Mouse (Mus musculus) hindbrain, embryonic 11.5 days (tissue): Measurements from ENCODE around the gene Fam24a. TPM values are rescaled to one million over a fixed set of nuclear protein-coding genes. Genes with fewer than 3 reads are reported as not detected.

Experiments used
- ATAC-seq: fragments of 200-750 bp; cut with Nextera tagmentation; 2 replicates; pipeline ENCODE4 v1.8.0; 2017; ENCODE audit warnings: mild to moderate bottlenecking, moderate TSS enrichment, moderate library complexity; ENCODE audit not compliant: low FRiP score
- DNase-seq: peaks from one replicate; pipeline ENCODE4 v3.0.0-alpha.2; 2015; ENCODE audit warnings: low spot score
- H3K27ac ChIP-seq: fragments of 300-500 bp; sonication (generic); 2 replicates; pipeline ENCODE4 v1.5.1; 2014; ENCODE audit warnings: mild to moderate bottlenecking, low read depth, low read length
- H3K27me3 ChIP-seq: fragments of 300-500 bp; sonication (generic); 2 replicates; pipeline ENCODE4 v1.6.1; 2014; ENCODE audit warnings: mild to moderate bottlenecking, low read length, moderate library complexity, mixed read lengths; ENCODE audit not compliant: control insufficient read depth, insufficient read depth
- H3K36me3 ChIP-seq: fragments of 300-500 bp; sonication (generic); 2 replicates; pipeline ENCODE4 v1.6.1; 2014; ENCODE audit warnings: mild to moderate bottlenecking, low read length, moderate library complexity, mixed read lengths; ENCODE audit not compliant: control insufficient read depth, insufficient read depth
- H3K4me1 ChIP-seq: fragments of 300-500 bp; sonication (generic); replicated peaks from 2 replicates; pipeline ENCODE4 v1.6.1; 2014; ENCODE audit warnings: low read length, mixed read lengths; ENCODE audit not compliant: control insufficient read depth, insufficient read depth
- H3K4me2 ChIP-seq: fragments of 300-500 bp; sonication (generic); replicated peaks from 2 replicates; pipeline ENCODE4 v1.6.1; 2014; ENCODE audit warnings: mild to moderate bottlenecking, low read depth, low read length
- H3K4me3 ChIP-seq: fragments of 300-500 bp; sonication (generic); 2 replicates; pipeline ENCODE4 v1.5.1; 2014; ENCODE audit warnings: low read depth, low read length
- H3K9ac ChIP-seq: fragments of 300-500 bp; sonication (generic); 2 replicates; pipeline ENCODE4 v1.6.1; 2014; ENCODE audit warnings: low read depth, low read length
- H3K9me3 ChIP-seq: fragments of 300-500 bp; sonication (generic); 2 replicates; pipeline ENCODE4 v1.6.1; 2016; ENCODE audit warnings: low read length; ENCODE audit not compliant: control insufficient read depth
- WGBS: fragments of 180-500 bp; shearing (Covaris S2); extraction: QIAGEN DNeasy Blood & Tissue Kit; methylation state at CpG from one replicate; pipeline ENCODE4 v1.1.7; 2014; 5-methylcytosine and 5-hydroxymethylcytosine counted together
- polyA plus RNA-seq: library from polyadenylated mRNA; unstranded; fragments of >200 nt; fragmentation: Nextera tagmentation; extraction: Ambion mirVana; gene quantifications from 2 replicates; pipeline ENCODE4 v1.2.1, GENCODE M21; 2014

Gene Fam24a
- polyA plus RNA-seq, 1 experiment from 2014 or later = not detected

DNA sequence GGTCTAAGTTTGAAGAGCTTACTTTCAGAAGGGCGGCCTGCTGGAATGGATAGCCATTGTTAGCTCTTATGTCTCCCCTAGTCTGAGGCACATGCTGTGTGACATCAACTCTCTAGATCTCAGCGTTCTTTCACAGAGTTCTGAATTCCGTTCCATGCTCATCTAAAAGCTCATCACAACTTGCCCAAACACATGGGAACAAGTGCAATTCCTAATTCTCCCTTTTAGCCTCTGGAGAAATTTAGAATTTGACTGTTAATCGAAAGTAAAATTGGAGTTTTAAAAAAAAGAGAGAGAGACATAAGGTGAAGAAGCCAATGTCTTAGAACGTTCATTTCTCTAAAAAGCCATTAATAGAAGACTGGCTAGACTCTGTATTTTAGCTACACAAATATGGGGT lies 4.2 kb upstream of the Fam24a start, which contains the start of gene Fam24b:
Fam24b (minus strand) TSS at position 101 of the 400 bp plus-strand sequence.
- Histone ChIP-seq H3K4me2 (no peak within 1 kb of the TSS), H3K4me3 (no peak within 1 kb of the TSS), H3K27me3 (no peaks in the 10 kb centered on the region), H3K36me3 (no peaks in the 10 kb centered on the region), H3K4me1 (no peaks in the 10 kb centered on the region), H3K9me3 (no peaks in the 10 kb centered on the region), H3K9ac (no peak within 1 kb of the TSS), H3K27ac (no peak within 1 kb of the TSS)
- WGBS = 93% methylated on average over 5 of the region's 5 CpGs
- ATAC-seq = no peak
- DNase-seq = no peak

- no peak overlapping the region for H3K9ac ChIP-seq
- no peaks in the 10 kb centered on the region for H3K36me3 ChIP-seq
- no peak overlapping the region for H3K27ac ChIP-seq
- no peaks in the 10 kb centered on the region for H3K27me3 ChIP-seq
- no peak for ATAC-seq
- no peaks in the 10 kb centered on the region for H3K9me3 ChIP-seq
- 84% methylated on average over 2 of the region's 2 CpGs for WGBS
- no peak overlapping the region for H3K4me2 ChIP-seq
- H3K4me1 ChIP-seq = no peaks in the 10 kb centered on the region
- H3K4me3 ChIP-seq = no peak overlapping the region
- no peak for DNase-seq
Observed at GRCm38 (mm10) chr7:131331688-131332087, 2.0 kb upstream of the Fam24a start.

- Histone ChIP-seq H3K9me3 (no peaks in the 10 kb centered on the region), H3K27ac (no peak overlapping the region), H3K4me2 (no peak overlapping the region), H3K36me3 (no peaks in the 10 kb centered on the region), H3K4me1 (no peaks in the 10 kb centered on the region), H3K27me3 (no peaks in the 10 kb centered on the region), H3K9ac (no peak overlapping the region), H3K4me3 (no peak overlapping the region)
- peak; percentile 53; the same call in 1 of the 2 replicates for ATAC-seq
- peak; percentile 11 for DNase-seq
- 52% methylated on average over 8 of the region's 8 CpGs for WGBS
Observed at GRCm38 (mm10) chr7:131337502-131338068, 3.9 kb downstream of the Fam24a start.

GRCm38 (mm10) chr7:131345856-131346541 lies 12.3 kb downstream of the Fam24a start:
- no peak overlapping the region for H3K4me3 ChIP-seq
- H3K27ac ChIP-seq = no peak overlapping the region
- H3K4me2 ChIP-seq = no peak overlapping the region
- peaks cover 4% of the 10 kb centered on the region; the same call in 1 of the 2 replicates for H3K36me3 ChIP-seq
- ATAC-seq (no peak), DNase-seq (no peak)
- H3K9me3 ChIP-seq = no peaks in the 10 kb centered on the region
- no peaks in the 10 kb centered on the region for H3K27me3 ChIP-seq
- 78% methylated on average over 7 of the region's 7 CpGs for WGBS
- H3K9ac ChIP-seq = no peak overlapping the region
- H3K4me1 ChIP-seq = no peaks in the 10 kb centered on the region

DNA sequence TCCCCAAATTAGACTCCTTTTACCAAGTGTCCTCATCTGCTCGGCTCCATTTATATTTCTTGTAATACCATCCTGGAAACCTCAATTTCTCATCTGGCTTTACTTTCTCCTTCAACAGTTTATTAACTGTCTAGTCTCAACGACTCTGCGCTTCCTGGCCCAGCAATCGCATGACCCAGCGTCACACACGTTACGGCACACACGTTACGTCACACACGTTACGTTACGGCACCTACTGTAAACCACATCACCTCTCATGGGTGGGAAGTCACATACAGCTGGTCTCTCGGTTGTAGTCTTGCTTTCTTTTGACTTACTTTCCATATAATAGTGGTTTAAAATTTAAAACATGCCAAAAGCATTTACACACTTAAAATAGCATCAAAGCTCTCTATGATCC lies 22.4 kb downstream of the Fam24a start:
- DNase-seq (no peak), ATAC-seq (no peak)
- Histone ChIP-seq H3K36me3 (peaks cover 10% of the 10 kb centered on the region; the same call in 1 of the 2 replicates), H3K4me1 (no peaks in the 10 kb centered on the region), H3K27ac (no peak overlapping the region), H3K4me3 (no peak overlapping the region), H3K9me3 (no peaks in the 10 kb centered on the region), H3K4me2 (no peak overlapping the region), H3K9ac (no peak overlapping the region), H3K27me3 (no peaks in the 10 kb centered on the region)
- 92% methylated on average over 13 of the region's 13 CpGs for WGBS

DNA sequence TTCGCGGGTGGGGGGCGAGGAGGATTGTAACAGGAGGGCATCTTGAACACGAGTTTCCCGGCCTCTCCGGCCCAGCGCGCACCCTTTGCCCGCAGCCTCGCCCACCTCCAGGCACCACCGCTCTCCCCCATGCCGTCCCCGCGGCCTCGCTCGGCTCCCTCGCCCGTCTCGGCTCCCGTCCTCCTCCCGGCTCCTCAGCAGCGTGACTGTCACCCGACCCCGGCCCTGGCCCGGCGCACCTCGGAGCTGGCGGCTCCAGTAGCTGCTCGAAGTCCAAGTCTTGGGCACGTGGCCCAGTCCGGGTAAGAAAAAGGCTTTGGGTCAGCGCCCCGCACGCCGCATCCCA lies 28.6 kb downstream of the Fam24a start:
- H3K27ac ChIP-seq = peak overlapping the region; percentile 70
- H3K4me2 ChIP-seq = peak overlapping the region; percentile 82
- H3K27me3 ChIP-seq = no peaks in the 10 kb centered on the region
- WGBS = under 1% methylated on average over 35 of the region's 35 CpGs
- peak overlapping the region; percentile 89 for H3K4me3 ChIP-seq
- H3K9ac ChIP-seq = peak overlapping the region; percentile 92
- H3K4me1 ChIP-seq = no peaks in the 10 kb centered on the region
- DNase-seq (no peak), ATAC-seq (peak; percentile 81)
- H3K9me3 ChIP-seq = no peaks in the 10 kb centered on the region
- H3K36me3 ChIP-seq = peaks cover 2% of the 10 kb centered on the region; the same call in 1 of the 2 replicates

GRCm38 (mm10) chr7:131362615-131363300 lies 29.1 kb downstream of the Fam24a start, which contains the start of gene 2310057M21Rik:
Gene 2310057M21Rik (minus strand): TSS chr7:131362759.
- DNase-seq (peak; percentile 98), ATAC-seq (peak; percentile 98)
- no peaks in the 10 kb centered on the region for H3K27me3 ChIP-seq

GRCm38 (mm10) chr7:131364131-131364530 lies 30.5 kb downstream of the Fam24a start:
- Histone ChIP-seq H3K27ac (no peak overlapping the region), H3K4me3 (no peak overlapping the region), H3K4me1 (no peaks in the 10 kb centered on the region), H3K9me3 (no peaks in the 10 kb centered on the region), H3K4me2 (no peak overlapping the region), H3K9ac (no peak overlapping the region), H3K27me3 (no peaks in the 10 kb centered on the region), H3K36me3 (no peaks in the 10 kb centered on the region)
- no peak for ATAC-seq
- DNase-seq = no peak
- WGBS = 92% methylated on average over 8 of the region's 8 CpGs

More at GRCm38 (mm10) chr7:131362615-131363300, 29.1 kb downstream of the Fam24a start, which contains the start of gene 2310057M21Rik:
- Histone ChIP-seq H3K36me3 (no peaks in the 10 kb centered on the region), H3K27ac (peak within 1 kb of the TSS; percentile 70), H3K9ac (peak within 1 kb of the TSS; percentile 92), H3K4me2 (peak within 1 kb of the TSS; percentile 82), H3K9me3 (no peaks in the 10 kb centered on the region), H3K4me3 (peak within 1 kb of the TSS; percentile 89), H3K4me1 (no peaks in the 10 kb centered on the region)
- 0% methylated on average over 55 of the region's 55 CpGs for WGBS
